Mouse (Mus musculus) small intestine, adult 2 months (tissue): ENCODE results near the gene Ndufs2.

Experiments
- CTCF ChIP-seq: fragments of 200-500 bp; IDR thresholded peaks from 2 replicates; pipeline ENCODE4 v1.5.1; 2012; ENCODE audit warnings: low read depth, mild to moderate bottlenecking, control low read depth, inconsistent platforms, low read length, moderate library complexity, mixed read lengths; ENCODE audit not compliant: insufficient replicate concordance, insufficient read length; ENCODE audit errors: extremely low read depth
- POLR2A ChIP-seq: fragments of 200-500 bp; IDR thresholded peaks from 2 replicates; pipeline ENCODE4 v1.6.1; 2012; ENCODE audit warnings: low read depth, mild to moderate bottlenecking, control low read depth, inconsistent platforms, low read length, moderate library complexity

DNA sequence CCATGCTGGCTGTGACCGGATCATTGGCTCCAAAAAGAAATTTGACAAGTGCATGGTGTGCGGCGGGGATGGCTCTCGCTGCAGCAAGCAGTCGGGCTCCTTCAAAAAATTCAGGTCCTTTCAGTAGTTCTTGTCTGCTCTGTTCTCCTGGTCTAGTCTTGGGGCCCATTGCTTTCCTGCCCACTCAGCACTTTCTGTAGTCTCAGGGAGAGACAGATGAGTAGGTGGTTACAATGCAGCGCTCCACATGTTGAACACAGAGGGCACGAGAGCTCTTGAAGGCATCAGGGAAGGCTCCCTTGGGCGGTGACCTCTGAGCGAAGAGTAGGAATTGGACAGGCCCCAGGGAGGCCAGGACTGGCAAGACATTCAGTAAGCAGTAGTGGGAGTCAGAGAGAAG, 6.6 kb upstream of the Ndufs2 start:
- no peak for TF ChIP-seq POLR2A
- 0 out of 2 replicates have a peak, but pooled peaks have one; percentile 13 for TF ChIP-seq CTCF
